Mouse (Mus musculus) kidney, adult 2 months (tissue): ENCODE results near the gene Slc16a6. TPM values are rescaled to one million over a fixed set of nuclear protein-coding genes. Genes with fewer than 3 reads are reported as not detected.
A peak's percentile ranks its signal among the peaks of the same experiment; 100 is the strongest.

Source experiments
- DNase-seq: peaks from one replicate; pipeline ENCODE4 v3.0.0; 2021
- H3K27ac ChIP-seq: fragments of 200-500 bp; 2 replicates; pipeline ENCODE4 v1.5.1; 2012; ENCODE audit warnings: low read depth, low read length, control low read depth, inconsistent platforms; ENCODE audit not compliant: insufficient read depth
- H3K27me3 ChIP-seq: fragments of 200-500 bp; replicated peaks from 2 replicates; pipeline ENCODE4 v1.6.1; 2012; ENCODE audit warnings: mild to moderate bottlenecking, moderate library complexity, low read length, inconsistent platforms; ENCODE audit not compliant: control insufficient read depth, insufficient read depth
- H3K36me3 ChIP-seq: fragments of 200-500 bp; 2 replicates; pipeline ENCODE4 v1.6.1; 2012; ENCODE audit warnings: mild to moderate bottlenecking, moderate library complexity, low read length, inconsistent platforms; ENCODE audit not compliant: control insufficient read depth, insufficient read depth
- H3K4me1 ChIP-seq: fragments of 200-500 bp; 2 replicates; pipeline ENCODE4 v1.6.1; 2011; ENCODE audit warnings: low read length; ENCODE audit not compliant: control insufficient read depth, insufficient read depth
- H3K4me3 ChIP-seq: fragments of 200-500 bp; 2 replicates; pipeline ENCODE4 v1.5.1; 2011; ENCODE audit warnings: mild to moderate bottlenecking, low read depth, low read length, control low read depth; ENCODE audit not compliant: insufficient read depth
- CTCF ChIP-seq: fragments of 200-500 bp; conservative IDR thresholded peaks from 2 replicates; pipeline ENCODE4 v1.5.1; 2011; ENCODE audit warnings: low read depth, mild to moderate bottlenecking, control low read depth, low read length, moderate library complexity, mixed read lengths; ENCODE audit not compliant: insufficient read depth, insufficient read length
- POLR2A ChIP-seq: fragments of 200-500 bp; IDR thresholded peaks from one replicate; pipeline ENCODE4 v1.6.1; 2011; ENCODE audit warnings: low read depth, low read length, control low read depth
- WGBS: fragments of 180-500 bp; shearing (Covaris S2); methylation state at CpG from one replicate; pipeline ENCODE4 v1.1.7; 2018; 5-methylcytosine and 5-hydroxymethylcytosine counted together
- polyA plus RNA-seq: library from polyadenylated mRNA; depleted of rRNA; stranded (reverse); fragments of >200 nt; gene quantifications from 2 replicates; pipeline ENCODE4 v1.2.3, GENCODE M21; 2012

Gene Slc16a6
- polyA plus RNA-seq, 1 experiment, result 2.8 TPM

- H3K27me3 ChIP-seq, result no peaks in the 10 kb centered on the region
- H3K4me3 ChIP-seq, result no peak overlapping the region
- TF ChIP-seq CTCF, result no peak
- TF ChIP-seq POLR2A, result no peak
- no peaks in the 10 kb centered on the region for H3K36me3 ChIP-seq
- 79% methylated on average over 8 of the region's 8 CpGs for WGBS
- DNase-seq, result no peak
- no peak overlapping the region for H3K27ac ChIP-seq
- H3K4me1 ChIP-seq, result no peaks in the 10 kb centered on the region
Measured at GRCm38 (mm10) chr11:109436889-109437288, 36.5 kb downstream of the Slc16a6 start.

DNA sequence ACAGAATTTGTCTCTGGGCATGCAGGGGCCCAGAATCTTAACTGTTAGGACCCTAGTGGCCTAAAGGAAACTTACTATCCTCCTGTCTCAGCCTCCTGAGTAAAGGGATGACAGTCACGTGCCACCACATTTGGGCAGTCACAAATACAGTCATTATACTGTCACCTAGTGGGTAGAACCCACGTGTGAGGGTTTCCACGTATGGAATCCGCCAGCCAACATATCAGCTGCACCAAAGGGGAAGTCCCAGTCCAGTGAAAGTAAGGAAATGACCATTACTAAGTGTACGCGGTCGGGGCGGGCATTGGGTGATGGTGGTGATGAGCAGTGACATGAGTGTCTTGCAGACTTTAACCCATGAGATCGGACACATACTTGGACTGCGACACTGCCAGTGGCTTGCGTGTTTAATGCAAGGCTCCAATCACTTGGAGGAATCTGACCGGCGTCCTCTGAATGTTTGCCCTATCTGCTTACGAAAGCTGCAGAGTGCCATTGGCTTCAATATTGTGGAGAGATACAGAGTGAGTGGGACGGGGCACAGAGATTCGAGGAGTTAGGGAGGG is 39.1 kb downstream of the Slc16a6 start:
- H3K36me3 ChIP-seq, result no peaks in the 10 kb centered on the region; the same call in 1 of the 2 replicates

GRCm38 (mm10) chr11:109427353-109427752 is 46.0 kb downstream of the Slc16a6 start:
- no peaks in the 10 kb centered on the region for H3K4me1 ChIP-seq
- no peak overlapping the region for H3K4me3 ChIP-seq
- TF ChIP-seq POLR2A (no peak), CTCF (no peak)
- H3K36me3 ChIP-seq, result no peaks in the 10 kb centered on the region; the same call in 1 of the 2 replicates
- no peaks in the 10 kb centered on the region for H3K27me3 ChIP-seq
- H3K27ac ChIP-seq, result no peak overlapping the region
- DNase-seq, result no peak
- 97% methylated on average over 5 of the region's 5 CpGs for WGBS

More for the DNA sequence above, 39.1 kb downstream of the Slc16a6 start:
- DNase-seq, result no peak
- no peak overlapping the region for H3K4me3 ChIP-seq
- WGBS, result 90% methylated on average over 16 of the region's 16 CpGs
- H3K27ac ChIP-seq, result no peak overlapping the region
- no peaks in the 10 kb centered on the region for H3K4me1 ChIP-seq
- TF ChIP-seq CTCF, result no peak
- no peak for TF ChIP-seq POLR2A
- no peaks in the 10 kb centered on the region for H3K27me3 ChIP-seq

DNA sequence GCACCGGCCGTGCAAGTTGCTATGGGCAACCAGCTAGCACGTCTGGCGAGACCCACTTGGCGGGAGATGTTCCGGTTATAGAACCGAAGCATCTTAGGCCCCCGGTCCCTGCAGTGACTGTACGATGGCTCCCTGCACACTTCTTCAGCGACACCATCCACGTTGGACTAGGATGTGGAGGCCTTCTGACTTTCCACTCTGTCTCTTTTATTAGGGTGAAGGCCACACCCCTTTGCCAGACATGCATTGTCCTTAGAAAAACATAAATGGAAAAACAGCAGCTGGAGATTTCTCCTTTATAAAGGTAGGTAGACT is 47.2 kb downstream of the Slc16a6 start:
- H3K4me3 ChIP-seq, result peak overlapping the region; percentile 78
- no peak for TF ChIP-seq CTCF
- no peaks in the 10 kb centered on the region for H3K27me3 ChIP-seq
- no peaks in the 10 kb centered on the region; the same call in 1 of the 2 replicates for H3K36me3 ChIP-seq
- WGBS, result under 1% methylated on average over 11 of the region's 11 CpGs
- H3K4me1 ChIP-seq, result no peaks in the 10 kb centered on the region
- H3K27ac ChIP-seq, result peak overlapping the region; percentile 72
- DNase-seq, result no peak

- H3K36me3 ChIP-seq, result no peaks in the 10 kb centered on the region; the same call in 1 of the 2 replicates
- TF ChIP-seq CTCF, result peak; percentile 88
- peak; percentile 75 for TF ChIP-seq POLR2A
- H3K4me1 ChIP-seq, result no peaks in the 10 kb centered on the region
- under 1% methylated on average over 65 of the region's 65 CpGs for WGBS
- peak within 1 kb of the TSS; percentile 78 for H3K4me3 ChIP-seq
- no peaks in the 10 kb centered on the region for H3K27me3 ChIP-seq
- peak; percentile 99 for DNase-seq
- H3K27ac ChIP-seq, result peak within 1 kb of the TSS; percentile 72
Measured at GRCm38 (mm10) chr11:109425392-109426271, 47.8 kb downstream of the Slc16a6 start, which contains the start of gene Amz2. Gene Amz2, plus strand, starts transcription at chr11:109425946.

- WGBS, result 20% methylated on average over 1 of the region's 1 CpGs
- Histone ChIP-seq H3K27me3 (no peaks in the 10 kb centered on the region), H3K4me1 (peaks cover 3% of the 10 kb centered on the region; the same call in 1 of the 2 replicates), H3K4me3 (no peak overlapping the region), H3K27ac (no peak overlapping the region), H3K36me3 (no peaks in the 10 kb centered on the region)
- no peak for DNase-seq
- TF ChIP-seq CTCF (no peak), POLR2A (no peak)
Measured at GRCm38 (mm10) chr11:109423294-109423693, 50.1 kb downstream of the Slc16a6 start.

DNA sequence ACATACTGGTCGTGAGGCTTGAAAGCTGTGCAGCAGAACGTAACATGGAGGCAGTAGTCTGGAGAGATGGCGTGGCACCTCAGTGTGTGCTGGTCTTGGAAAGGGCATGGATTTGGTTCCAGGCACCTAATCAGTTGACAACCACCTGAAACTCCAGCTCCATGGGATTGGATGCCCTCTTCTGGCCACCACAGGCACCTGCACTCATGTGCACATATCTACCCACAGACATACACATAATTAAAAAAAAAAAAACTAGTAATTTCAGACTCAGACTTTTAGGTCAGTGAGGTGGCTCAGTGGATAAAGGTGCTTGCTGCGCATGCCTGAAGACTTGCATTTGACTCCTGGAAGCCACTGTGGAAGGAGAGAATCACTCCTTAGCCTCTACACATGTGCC is 51.1 kb downstream of the Slc16a6 start:
- TF ChIP-seq CTCF, result no peak
- TF ChIP-seq POLR2A, result no peak
- WGBS, result over 99% methylated on average over 4 of the region's 4 CpGs

More for the DNA sequence above, 51.1 kb downstream of the Slc16a6 start:
- H3K27me3 ChIP-seq, result no peaks in the 10 kb centered on the region
- H3K36me3 ChIP-seq, result no peaks in the 10 kb centered on the region
- peaks cover 3% of the 10 kb centered on the region; the same call in 1 of the 2 replicates for H3K4me1 ChIP-seq
- no peak overlapping the region for H3K4me3 ChIP-seq
- DNase-seq, result no peak
- no peak overlapping the region for H3K27ac ChIP-seq
